Mouse (Mus musculus) brain, embryonic 14.5 days (tissue): ENCODE data around the gene Kcnip1.

Experiments
- CTCF ChIP-seq: fragments of 200-500 bp; IDR thresholded peaks from 2 replicates; pipeline ENCODE4 v1.5.1; 2012; ENCODE audit warnings: inconsistent platforms, mild to moderate bottlenecking, moderate library complexity, borderline replicate concordance; ENCODE audit not compliant: insufficient read depth, insufficient read length; ENCODE audit errors: extremely low read depth
- POLR2A ChIP-seq: fragments of 200-500 bp; IDR thresholded peaks from 2 replicates; pipeline ENCODE4 v1.6.1; 2012; ENCODE audit warnings: mild to moderate bottlenecking, inconsistent platforms, borderline replicate concordance; ENCODE audit not compliant: poor library complexity, insufficient read depth, insufficient read length, severe bottlenecking; ENCODE audit errors: extremely low read depth

- TF ChIP-seq POLR2A (no peak), CTCF (no peak)
Measured at GRCm38 (mm10) chr11:33820876-33821275, 172.1 kb downstream of the Kcnip1 start.
